Mouse (Mus musculus): ENCODE measurements around the gene Yars2. TPM values are rescaled to one million over a fixed set of nuclear protein-coding genes. Genes with fewer than 3 reads are reported as not detected.
A peak's percentile ranks its signal among the peaks of the same experiment; 100 is the strongest.

The Yars2 gene
- total and polyA plus RNA-seq, 3 experiments, result 48.2 to 49.2 TPM; not detected in 1

DNA sequence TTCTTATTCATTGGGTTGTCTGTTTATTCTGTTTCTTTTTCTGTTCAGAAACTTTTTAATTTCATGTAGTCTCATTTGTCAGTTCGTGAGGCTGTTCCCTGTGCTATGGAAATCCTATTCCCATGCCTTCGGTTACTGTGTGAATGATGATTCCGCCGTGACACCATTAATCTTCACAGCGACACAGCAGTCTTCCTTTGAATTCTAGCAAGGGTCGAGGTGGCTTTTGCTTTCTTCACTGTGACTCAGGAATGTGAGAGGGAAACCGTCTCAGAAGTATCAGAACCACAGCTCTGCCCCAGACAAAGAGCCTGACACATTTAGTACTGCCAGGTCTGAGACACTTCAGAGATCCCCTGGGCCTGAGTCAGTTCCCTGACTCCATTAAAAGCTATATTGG, 46.9 kb upstream of the Yars2 start:
- no peaks in the 10 kb centered on the region for H3K9me3 ChIP-seq (replicated peaks; ENCODE audit: insufficient read depth, low read length)
- H3K9ac ChIP-seq (ENCODE audit: control insufficient read depth, low read depth, low read length, poor library complexity, severe bottlenecking), result no peak overlapping the region
- H3K27me3 ChIP-seq (ENCODE audit: control insufficient read depth in 1 of 2, insufficient read depth in 2 of 2, low read length in 2 of 2), result no peaks in the 10 kb centered on the region
- peak overlapping the region; percentile 83; the same call in 1 of the 2 replicates for H3K27ac ChIP-seq (ENCODE audit: control insufficient read depth, low read depth, low read length)
- H3K4me3 ChIP-seq (ENCODE audit: control insufficient read depth in 1 of 2, insufficient read depth in 1 of 2, low read depth in 2 of 2, low read length in 2 of 2), result peak overlapping the region in 1 of 2 experiments; percentile 52; a peak in 1 of 4 replicates
- H3K79me2 ChIP-seq (ENCODE audit: control insufficient read depth, insufficient read depth, low read length, poor library complexity), result no peaks in the 10 kb centered on the region
- peaks cover 26 to 28% of the 10 kb centered on the region in 2 experiments for H3K4me1 ChIP-seq (ENCODE audit: control insufficient read depth in 1 of 2, insufficient read depth in 2 of 2, low read length in 2 of 2)
- H3K36me3 ChIP-seq (ENCODE audit: control insufficient read depth in 1 of 2, insufficient read depth in 2 of 2, low read length in 2 of 2), result peaks cover 0 to 28% of the 10 kb centered on the region in 2 experiments; a peak in 2 of 4 replicates
- TF ChIP-seq ZKSCAN1 (IDR thresholded peaks at IDR 0.05; ENCODE audit: low read depth, low read length) (no peak), KAT2A (conservative IDR thresholded peaks at IDR 0.05; ENCODE audit: low read depth, low read length) (no peak), E2F4 (IDR thresholded peaks at IDR 0.05; ENCODE audit: borderline replicate concordance, low read depth, low read length) (no peak), BHLHE40 (IDR thresholded peaks at IDR 0.05; ENCODE audit: borderline replicate concordance, low read depth, low read length) (no peak), MAFK (IDR thresholded peaks at IDR 0.05; ENCODE audit: borderline replicate concordance, low read depth, low read length) (no peak), CHD2 (IDR thresholded peaks at IDR 0.05; ENCODE audit: low read length) (no peak), ZC3H11A (IDR thresholded peaks at IDR 0.05; ENCODE audit: low read depth, low read length) (no peak), RCOR1 (IDR thresholded peaks at IDR 0.05; ENCODE audit: low read depth, low read length) (no peak), UBTF (IDR thresholded peaks at IDR 0.05; ENCODE audit: borderline replicate concordance, insufficient read depth, low read depth, low read length) (no peak), JUND (IDR thresholded peaks at IDR 0.05; ENCODE audit: low read depth, low read length) (no peak), POLR2A (IDR thresholded peaks at IDR 0.05; ENCODE audit: control insufficient read depth in 1 of 2, insufficient read depth in 1 of 2, low read depth in 1 of 2, low read length in 2 of 2, poor library complexity in 1 of 2) (no peak), RAD21 (IDR thresholded peaks at IDR 0.05; ENCODE audit: low read depth, low read length) (no peak), GATA1 (IDR thresholded peaks at IDR 0.05; ENCODE audit: low read depth, low read length) (no peak), USF2 (IDR thresholded peaks at IDR 0.05; ENCODE audit: borderline replicate concordance in 1 of 2, insufficient read depth in 1 of 2, low read depth in 1 of 2, low read length in 2 of 2) (no peak)
- DNase-seq (ENCODE audit: low read depth, low spot score), result no peak

DNA sequence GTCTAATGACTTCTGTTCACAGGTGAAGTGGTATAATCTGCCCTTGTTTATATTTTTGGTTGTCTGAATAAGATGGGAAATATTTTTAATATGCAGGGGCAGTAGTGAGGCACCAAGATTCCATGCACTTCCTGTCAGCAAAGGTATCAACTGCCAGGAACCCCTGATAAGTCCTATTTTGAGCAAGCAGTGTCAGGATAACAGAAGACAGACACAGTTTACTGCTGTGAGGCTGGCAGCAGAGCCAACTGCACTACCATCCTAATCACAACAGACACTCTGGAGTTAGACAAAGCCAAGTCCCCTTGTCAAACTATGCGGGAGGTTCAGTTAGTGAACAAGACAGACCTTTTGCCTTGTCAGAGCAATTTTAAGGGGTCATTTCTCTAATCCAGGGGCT, 46.1 kb upstream of the Yars2 start:
- H3K4me3 ChIP-seq (ENCODE audit: control insufficient read depth in 1 of 2, insufficient read depth in 1 of 2, low read depth in 2 of 2, low read length in 2 of 2), result no peak overlapping the region
- no peak overlapping the region for H3K9ac ChIP-seq (ENCODE audit: control insufficient read depth, low read depth, low read length, poor library complexity, severe bottlenecking)
- no peak overlapping the region for H3K27ac ChIP-seq (ENCODE audit: control insufficient read depth, low read depth, low read length)
- peak; percentile 28 for DNase-seq (ENCODE audit: low read depth, low spot score)
- no peaks in the 10 kb centered on the region for H3K9me3 ChIP-seq (replicated peaks; ENCODE audit: insufficient read depth, low read length)
- peak; percentile 60; the same call in 1 of the 2 replicates for TF ChIP-seq TCF12 (IDR thresholded peaks at IDR 0.05; ENCODE audit: low read depth, low read length)
- TF ChIP-seq EP300 (IDR thresholded peaks at IDR 0.05; ENCODE audit: low read depth in 1 of 2, low read length in 2 of 2), result peak; percentile 45 to 61; a peak in 2 of 4 replicates
- peak; percentile 31; the same call in 1 of the 2 replicates for TF ChIP-seq MYB (IDR thresholded peaks at IDR 0.05; ENCODE audit: low read depth, low read length)
- peak; percentile 61; the same call in 1 of the 2 replicates for TF ChIP-seq ETS1 (IDR thresholded peaks at IDR 0.05; ENCODE audit: low read depth, low read length)
- TF ChIP-seq MAX (IDR thresholded peaks at IDR 0.05; ENCODE audit: low read length), result no peak
- no peak for TF ChIP-seq JUND (IDR thresholded peaks at IDR 0.05; ENCODE audit: low read depth, low read length)
- TF ChIP-seq RCOR1 (IDR thresholded peaks at IDR 0.05; ENCODE audit: low read depth, low read length), result peak; percentile 56; the same call in 1 of the 2 replicates
- TF ChIP-seq GABPA (IDR thresholded peaks at IDR 0.05; ENCODE audit: low read depth, low read length), result no peak
- TF ChIP-seq SIN3A (IDR thresholded peaks at IDR 0.05; ENCODE audit: low read length), result peak; percentile 24; the same call in 1 of the 2 replicates
- peak; percentile 76; the same call in 1 of the 2 replicates for TF ChIP-seq MEF2A (IDR thresholded peaks at IDR 0.05; ENCODE audit: extremely low read depth, insufficient replicate concordance, low read depth, low read length, poor library complexity, severe bottlenecking)
- peaks cover 23 to 24% of the 10 kb centered on the region in 2 experiments; a peak in 3 of 4 replicates for H3K4me1 ChIP-seq (ENCODE audit: control insufficient read depth in 1 of 2, insufficient read depth in 2 of 2, low read length in 2 of 2)
- peaks cover 0 to 27% of the 10 kb centered on the region in 2 experiments; a peak in 2 of 4 replicates for H3K36me3 ChIP-seq (ENCODE audit: control insufficient read depth in 1 of 2, insufficient read depth in 2 of 2, low read length in 2 of 2)
- no peaks in the 10 kb centered on the region for H3K79me2 ChIP-seq (ENCODE audit: control insufficient read depth, insufficient read depth, low read length, poor library complexity)
- no peaks in the 10 kb centered on the region for H3K27me3 ChIP-seq (ENCODE audit: control insufficient read depth in 1 of 2, insufficient read depth in 2 of 2, low read length in 2 of 2)

All from MEL (cell line).